Mouse (Mus musculus) hindlimb bud, embryonic 11.5 days (tissue): ENCODE results near the gene Spindoc.
"Not testable (repeated sequence)": the region's sequence is repeated elsewhere in the genome, so short reads cannot be mapped to it uniquely, and the experiment has no call there.

ENCODE experiments used
- DNase-seq: peaks from one replicate; pipeline ENCODE4 v3.0.0-alpha.2; 2012; ENCODE audit warnings: low read depth, low spot score; ENCODE audit errors: extremely low spot score

Spindoc gene

GRCm38 (mm10) chr19:7400635-7401034, 17.8 kb upstream of the Spindoc start:
- DNase-seq = no peak

DNA sequence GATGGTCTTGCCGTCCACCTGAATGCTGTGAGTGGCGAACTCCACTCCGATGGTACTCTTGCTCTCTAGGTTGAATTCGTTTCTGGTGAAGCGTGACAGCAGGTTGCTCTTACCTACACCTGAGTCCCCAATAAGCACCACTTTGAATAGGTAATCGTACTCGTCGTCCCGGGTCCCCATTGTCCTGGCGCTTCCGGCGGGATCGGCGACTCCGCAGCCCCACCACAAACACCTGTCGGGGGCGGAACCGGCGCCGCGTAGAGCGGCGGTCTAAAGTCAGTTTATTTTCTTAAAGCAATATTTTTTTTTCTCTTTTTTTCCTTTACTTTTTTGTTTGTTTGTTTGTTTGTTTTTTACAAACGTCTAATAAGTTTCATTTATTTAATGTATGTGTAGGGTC, 16.1 kb upstream of the Spindoc start:
- DNase-seq = not testable (repeated sequence)

- DNase-seq = not testable (repeated sequence)
Measured at GRCm38 (mm10) chr19:7396867-7397826, 14.4 kb upstream of the Spindoc start.

DNA sequence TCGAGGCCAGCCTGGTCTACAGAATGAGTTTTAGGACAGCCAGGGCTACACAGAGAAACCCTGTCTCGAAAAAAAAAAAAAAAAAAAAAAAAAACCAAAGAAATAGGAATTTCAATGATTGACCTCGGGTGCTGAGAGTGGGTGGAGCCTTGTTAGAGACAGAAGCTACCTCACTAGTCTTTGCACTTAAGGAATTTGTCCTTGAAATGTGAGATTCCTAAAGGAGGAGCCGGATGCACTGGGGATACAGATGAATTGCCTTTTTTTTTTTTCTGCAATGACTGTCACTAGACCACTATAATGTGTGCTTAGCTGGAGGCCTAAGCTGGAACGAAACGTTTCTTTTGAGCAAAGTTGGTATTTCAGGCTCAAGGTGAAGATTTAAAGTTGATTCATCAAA, 5.7 kb upstream of the Spindoc start:
- no peak for DNase-seq

GRCm38 (mm10) chr19:7386042-7386441, 3.2 kb upstream of the Spindoc start:
- DNase-seq = no peak

- no peak for DNase-seq
Measured at GRCm38 (mm10) chr19:7382248-7382902, 419 bp downstream of the Spindoc start.

DNA sequence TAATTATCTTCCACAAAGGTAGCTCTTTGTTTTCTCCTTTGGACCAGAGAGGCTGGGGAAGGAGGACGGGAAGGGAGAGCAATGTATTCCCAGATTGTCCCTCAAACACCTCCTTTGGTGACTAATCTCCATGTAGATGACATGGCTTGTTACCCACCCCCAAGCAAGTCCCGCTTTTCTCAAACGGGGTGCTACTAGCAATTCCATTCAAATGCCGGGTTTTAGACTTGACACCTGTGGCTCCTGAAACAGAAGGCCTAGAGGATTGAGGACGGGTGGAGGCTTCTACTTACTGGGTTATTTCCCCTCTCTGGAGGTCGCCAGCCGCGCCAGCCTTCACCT, 917 bp downstream of the Spindoc start:
- no peak for DNase-seq

- no peak for DNase-seq
Measured at GRCm38 (mm10) chr19:7377639-7378038, 5.2 kb downstream of the Spindoc start.

DNA sequence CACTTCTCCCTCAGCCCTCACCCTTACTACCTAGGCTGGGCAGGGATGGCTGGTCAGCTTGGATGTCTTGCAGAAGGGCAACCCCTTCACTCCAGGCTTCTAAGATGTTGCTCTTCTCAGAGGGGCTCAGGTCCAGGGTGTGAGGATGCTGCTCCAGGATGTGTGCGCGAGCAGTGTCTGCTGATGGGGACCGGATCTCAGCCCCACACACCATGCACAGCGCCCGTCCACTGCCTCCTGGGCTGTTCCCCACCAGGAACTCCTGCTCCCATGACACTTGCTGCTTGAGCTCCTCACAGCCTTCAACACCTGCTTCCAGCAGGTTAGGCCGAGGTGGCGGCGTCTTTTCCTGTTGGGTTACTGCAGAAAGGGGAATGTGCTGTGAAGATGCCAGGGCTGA, 8.3 kb downstream of the Spindoc start:
- no peak for DNase-seq

DNA sequence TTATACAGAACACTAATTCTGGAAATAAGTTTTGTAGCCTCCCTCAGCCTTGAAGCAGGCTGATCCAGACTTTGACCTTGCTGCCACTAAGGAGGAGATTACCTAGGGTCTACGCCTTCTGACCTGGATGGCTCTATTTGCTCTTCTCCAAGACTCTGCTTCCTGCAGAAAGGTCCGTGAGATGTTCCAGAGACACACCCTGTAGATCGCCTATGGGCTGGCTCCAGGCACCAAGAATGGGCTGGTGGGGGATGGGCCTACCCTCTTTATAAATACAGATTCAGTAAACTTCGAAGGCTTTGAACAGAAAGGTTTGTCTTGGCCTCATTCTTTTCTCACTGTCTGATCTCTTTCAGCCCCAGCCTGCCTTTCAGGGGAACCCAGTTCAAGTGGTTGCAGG, 13.3 kb downstream of the Spindoc start:
- DNase-seq = not testable (repeated sequence)

DNA sequence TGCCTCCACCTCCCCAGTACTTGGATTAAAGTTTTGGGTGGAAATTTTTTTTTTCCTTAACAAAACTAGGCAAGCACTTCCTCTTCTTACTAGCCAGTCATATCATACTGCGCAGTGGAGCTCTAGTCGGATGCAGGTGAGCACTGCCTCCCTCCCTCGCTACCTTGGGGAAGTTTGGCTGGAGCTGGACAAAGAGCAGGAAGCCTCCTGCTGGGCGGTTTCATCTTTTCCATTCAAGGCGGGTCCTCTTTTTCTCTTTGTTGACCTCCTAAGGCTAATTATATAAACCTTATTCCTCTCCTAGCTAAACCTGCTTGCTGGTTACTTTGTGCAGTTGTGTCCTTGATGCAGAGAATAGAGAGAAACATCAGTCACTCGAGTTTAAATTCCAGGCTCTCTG, 29.2 kb downstream of the Spindoc start:
- DNase-seq = no peak

- no peak for DNase-seq
Measured at GRCm38 (mm10) chr19:7352809-7353495, 29.8 kb downstream of the Spindoc start.

DNA sequence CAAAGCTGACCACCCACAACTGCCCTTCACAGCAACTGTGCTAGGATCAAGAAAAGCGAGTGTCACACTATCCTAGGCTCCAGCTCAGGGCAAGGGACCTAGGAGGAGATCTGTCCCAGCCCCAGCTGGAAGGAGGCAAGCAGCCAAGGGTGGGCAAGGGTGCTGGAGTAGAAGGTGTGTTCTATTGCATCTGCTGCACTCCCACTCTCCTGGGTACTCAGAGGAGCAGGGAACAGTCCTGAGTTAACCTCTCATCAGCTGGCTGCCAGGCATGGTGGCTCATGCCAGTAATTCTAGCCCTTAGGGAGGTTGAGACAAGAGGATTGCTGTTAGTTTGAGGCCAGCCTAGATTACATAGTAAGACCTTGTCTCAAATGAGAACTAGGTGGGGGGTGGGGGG, 32.8 kb downstream of the Spindoc start:
- no peak for DNase-seq

- peak; percentile 31 for DNase-seq
Measured at GRCm38 (mm10) chr19:7345235-7345755, 37.5 kb downstream of the Spindoc start.

GRCm38 (mm10) chr19:7342646-7343045, 40.1 kb downstream of the Spindoc start:
- no peak for DNase-seq

DNA sequence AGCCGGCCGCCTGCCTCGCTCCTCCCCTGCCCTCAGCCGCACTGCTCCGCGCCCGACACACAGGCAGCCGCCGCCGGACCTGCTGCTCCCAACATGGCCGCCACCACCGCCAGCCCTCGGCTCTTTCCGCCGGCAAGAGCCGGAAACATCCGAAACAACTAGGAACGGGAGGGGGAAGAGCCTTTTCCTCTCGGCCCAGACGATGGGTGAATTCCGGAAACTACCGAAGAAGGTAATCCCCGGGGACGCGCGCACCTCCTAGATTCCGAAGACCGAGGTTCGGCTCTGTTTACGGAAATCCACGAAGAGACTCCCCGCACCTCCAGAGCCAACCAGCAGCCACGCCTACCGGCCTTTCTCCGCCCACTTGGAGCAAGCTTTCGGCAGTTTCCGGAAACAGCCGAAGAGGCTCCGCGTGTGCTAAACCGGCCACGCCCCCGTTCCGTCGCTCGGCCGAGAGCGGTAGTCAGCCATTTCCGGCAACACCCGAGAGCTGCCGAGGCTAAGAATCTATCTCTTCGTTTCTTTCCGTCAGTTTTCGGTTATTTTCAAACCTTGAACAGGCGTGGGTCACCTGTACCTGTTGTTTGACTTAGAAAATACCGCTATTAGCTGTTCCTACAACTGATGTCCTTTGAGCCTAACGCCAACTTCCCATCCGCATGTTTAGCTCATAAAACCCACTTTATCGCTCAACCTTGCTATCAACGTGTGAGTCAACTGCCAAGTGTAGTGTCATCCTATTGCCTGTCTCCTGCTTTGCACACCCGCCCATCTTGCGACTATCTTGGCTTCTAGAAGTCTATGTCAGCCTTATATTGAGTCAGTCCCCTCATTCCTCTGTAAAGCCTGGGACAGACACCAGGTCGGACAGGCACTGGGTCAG, 41.0 kb downstream of the Spindoc start, which contains the start of gene Mark2:
TSS of gene Mark2 (minus strand) at position 349 of the 886 bp plus-strand sequence.
- peak; percentile 100 for DNase-seq

DNA sequence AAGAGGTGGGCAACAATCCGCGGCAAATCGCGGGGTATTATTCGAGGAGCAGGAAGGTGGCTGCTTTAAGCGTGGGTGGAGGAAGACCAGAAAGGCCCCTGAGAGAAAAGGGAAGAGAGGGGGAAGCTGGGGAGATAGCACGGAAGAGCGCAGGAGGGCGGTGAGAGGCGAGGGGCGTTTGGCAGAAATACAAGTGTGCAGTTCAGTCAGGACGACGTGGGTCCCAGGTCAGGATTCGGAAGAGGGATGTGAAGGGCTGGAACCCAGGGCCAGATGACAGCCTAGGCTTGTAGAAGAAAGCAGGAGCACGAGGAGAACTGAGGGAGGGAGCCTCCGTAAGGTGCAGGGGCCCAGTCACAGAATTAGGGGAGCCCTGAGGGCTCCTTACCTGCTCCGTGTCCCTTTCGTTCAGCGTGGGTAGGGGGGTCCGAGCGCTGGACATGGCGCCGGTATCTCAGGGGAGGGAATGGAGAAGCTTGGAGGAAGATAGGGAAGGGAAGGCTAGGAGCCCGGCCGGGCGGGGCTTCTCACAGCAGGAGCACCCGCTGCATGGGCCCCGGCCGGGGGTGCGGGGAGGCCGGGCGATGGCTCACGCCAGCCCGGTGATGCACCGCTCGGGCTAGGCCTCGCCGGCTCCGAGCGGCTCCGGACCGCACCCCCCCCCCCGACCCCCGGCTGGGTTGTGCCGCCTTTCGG, 41.9 kb downstream of the Spindoc start:
- DNase-seq = no peak

- no peak for DNase-seq
Measured at GRCm38 (mm10) chr19:7340371-7340779, 42.4 kb downstream of the Spindoc start.

- DNase-seq = no peak
Measured at GRCm38 (mm10) chr19:7339867-7340266, 42.9 kb downstream of the Spindoc start.

DNA sequence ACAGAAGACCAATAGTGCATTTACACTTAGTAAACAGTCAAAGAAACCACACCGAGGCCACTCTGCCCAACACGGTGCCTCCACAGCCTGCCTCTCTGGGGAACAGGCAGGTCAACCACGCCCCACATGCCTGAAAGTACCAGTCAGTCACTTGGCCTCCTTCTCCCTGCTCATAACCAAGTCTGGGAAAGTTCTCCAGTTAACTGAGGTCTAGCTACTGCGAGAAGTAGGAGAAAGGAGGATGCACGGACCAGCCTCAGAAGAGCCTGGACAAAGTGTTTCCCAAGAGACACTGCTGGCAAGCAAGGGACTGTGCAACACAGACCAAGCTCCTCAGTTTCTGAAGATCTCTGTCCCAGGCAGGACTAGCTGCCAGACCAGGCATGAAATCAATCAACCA, 43.8 kb downstream of the Spindoc start:
- DNase-seq = no peak
